Mouse (Mus musculus) MN1 (cell line): Measurements from ENCODE around the gene Mfn1.

ENCODE experiments used
- DNase-seq: peaks from one replicate; pipeline ENCODE4 v3.0.0-alpha.2; 2016; ENCODE audit warnings: low spot score

Mfn1 gene

DNA sequence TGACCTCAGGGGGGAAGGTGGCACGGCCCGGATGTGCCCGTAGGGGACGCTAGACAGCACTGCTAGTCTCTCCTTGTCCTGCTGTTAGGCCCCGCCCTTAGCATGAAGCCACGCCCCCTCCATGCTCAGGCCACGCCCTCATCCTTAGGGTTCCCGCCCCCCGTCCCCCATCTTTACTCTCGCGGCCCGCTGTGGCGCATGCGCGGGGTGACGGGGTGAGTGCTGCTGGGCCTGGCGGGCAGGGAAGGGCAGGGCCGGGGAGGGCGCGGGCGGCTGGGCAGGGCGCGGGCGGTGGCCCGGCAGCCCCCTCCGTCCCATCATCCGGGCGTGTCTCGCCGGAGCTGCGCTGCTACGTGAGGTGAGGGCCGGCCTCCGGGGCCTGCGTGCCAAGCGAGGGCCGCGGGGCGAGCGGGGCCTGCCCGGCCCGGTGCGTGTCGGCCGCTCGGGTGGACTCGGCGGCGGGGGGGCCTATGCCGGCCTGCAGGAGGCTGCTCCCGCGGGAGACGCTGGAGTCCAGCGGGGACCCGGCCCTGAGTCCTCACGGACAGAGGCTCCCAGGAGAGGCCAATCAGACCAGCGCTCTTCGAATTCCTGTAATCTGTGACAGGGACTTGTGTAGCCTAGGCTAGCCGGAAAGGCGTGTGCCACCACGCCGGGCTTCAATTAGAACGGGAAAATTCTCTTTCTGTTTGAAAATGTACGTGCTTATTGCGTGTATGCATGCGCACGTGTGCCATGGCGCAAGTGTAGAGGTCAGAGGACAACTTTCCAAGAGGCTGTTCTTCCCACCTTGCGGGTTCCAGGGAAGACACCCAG, 18.7 kb upstream of the Mfn1 start:
- peak; percentile 97 for DNase-seq

DNA sequence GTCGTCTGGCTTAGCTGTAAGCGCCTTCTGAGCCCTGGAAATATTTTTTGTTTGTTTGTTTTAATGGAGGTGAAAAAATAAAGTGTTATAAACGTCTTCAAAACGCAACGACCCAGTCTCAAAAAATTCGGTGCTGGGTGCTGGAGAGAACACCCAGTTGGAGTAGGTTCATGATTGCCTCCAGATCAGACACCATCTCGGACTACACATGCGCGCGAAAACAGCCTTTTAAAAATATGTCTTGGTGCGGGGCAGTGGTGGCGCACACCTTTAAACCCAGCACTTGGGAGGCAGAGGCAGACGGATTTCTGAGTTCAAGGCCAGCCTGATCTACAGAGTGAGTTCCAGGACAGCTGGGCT, 18.1 kb upstream of the Mfn1 start:
- DNase-seq = peak; percentile 52

DNA sequence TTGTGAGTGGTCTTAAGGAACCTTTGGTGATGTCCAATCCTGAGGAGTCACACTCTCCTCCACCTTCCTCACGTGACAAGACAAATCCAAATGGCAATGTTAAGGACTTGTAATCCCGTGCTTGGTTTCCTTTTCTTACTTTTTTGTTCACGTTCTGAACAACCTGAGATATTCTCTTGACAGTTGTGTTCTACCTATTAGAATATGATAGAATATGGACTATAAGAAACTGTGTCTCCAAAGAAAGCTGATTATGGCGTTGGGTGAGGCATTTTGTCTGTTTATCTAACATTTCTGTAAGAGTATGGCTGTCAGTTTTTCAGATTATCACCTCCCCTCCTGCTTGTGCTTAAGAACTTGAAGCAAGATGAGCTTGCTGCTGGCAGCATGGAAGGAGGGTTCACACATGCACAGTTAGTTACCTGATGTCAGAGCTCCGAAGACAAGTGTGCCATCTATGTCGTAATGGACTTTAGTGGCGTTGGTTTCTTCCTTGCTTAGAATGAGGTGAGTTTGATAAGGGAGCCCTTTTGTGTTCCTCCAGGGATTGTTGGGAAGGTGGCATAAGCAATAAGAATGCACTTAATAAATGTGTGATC, 16.5 kb upstream of the Mfn1 start:
- DNase-seq = no peak

DNA sequence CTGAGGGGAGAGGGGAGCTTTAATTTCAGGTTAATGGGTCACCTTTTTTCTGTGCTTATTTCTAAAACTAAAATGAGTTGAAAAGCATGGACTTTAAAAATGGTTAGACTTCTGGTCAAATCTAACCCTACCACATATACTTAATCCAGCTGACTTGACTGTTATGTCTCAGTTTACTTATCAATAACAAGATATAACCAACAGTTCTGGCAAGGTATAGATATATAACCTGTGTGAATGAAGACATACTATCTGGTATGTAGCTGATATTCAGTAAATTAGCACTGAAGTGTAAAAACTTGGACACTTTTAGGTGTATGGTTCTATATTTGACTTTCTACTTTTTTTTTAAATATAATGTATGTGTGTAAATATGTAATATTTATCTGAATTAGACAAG, 15.7 kb upstream of the Mfn1 start:
- DNase-seq = no peak

DNA sequence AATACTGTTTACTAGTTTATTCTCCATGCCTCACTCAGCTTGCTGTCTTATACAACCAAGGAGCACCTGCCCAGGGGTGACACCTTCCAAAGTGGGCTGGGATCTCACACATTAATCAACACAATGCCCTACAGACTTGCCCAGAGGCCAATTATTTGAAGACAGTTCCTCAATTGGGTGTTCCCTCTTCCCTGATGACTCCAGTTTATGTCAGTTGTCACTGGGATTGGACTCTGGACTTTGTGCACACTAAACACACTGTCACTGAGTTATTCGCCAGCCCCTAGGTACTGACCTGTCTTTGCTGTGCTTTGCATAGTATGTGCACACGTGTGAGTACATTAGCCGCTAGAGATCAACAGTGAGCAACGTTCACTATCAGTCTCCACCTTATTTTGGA, 2.1 kb upstream of the Mfn1 start:
- DNase-seq = no peak

DNA sequence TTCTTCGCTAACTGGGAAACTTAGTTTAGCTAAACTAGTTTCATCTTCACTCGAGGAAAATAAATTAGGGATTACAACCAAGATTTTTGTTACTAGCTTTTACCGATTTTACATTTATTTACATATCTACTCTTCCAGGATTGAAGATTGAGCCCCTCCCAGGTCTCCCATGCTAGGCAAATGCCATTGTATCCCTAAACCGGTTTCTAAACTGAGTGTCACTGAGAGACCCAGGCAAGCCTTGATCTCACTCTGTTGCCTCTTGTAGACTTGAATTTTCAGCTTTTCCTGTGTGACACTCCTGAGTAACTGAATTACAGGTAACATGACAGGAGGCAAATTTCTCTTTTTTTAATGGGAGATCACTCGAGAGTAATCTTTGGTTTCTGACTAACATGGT, 776 bp downstream of the Mfn1 start:
- no peak for DNase-seq

DNA sequence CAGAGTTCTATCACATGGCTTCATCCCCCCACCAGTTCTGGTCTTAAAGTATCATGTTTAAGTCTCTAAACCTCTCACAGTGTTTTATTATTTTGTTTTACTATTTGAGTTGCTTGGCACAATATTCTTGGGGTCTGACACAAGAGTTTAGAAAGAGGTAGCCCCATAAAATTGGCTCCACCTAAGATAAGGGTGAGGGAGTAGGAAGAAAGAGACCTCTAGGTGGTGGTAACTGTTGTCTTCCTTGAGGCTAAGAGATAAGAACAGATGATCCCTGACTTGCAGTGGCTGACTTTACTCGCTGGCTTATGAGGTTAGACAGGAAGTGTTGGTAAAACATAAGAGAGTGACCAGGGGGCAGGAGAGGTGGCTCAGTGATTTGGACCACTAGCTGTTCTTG, 6.4 kb downstream of the Mfn1 start:
- DNase-seq = no peak

DNA sequence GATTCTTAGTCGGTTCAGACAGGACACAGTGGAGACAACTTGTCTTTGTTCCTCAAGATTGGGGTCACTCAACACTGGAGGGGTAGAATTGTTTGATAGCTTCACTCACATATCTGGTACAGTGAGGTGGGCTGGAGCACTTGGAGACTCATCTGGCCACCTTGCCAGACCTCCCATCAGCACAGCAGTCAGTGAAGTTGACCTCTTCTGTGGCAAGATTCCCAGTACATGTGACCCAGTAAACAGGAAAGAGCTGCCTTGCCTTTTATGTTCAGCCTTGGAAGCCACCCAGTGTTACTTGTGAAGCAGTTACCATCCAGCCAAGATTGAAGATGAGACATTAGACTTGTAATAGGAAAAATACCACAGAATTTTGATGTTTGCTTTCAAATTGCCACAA, 8.3 kb downstream of the Mfn1 start:
- DNase-seq = no peak

DNA sequence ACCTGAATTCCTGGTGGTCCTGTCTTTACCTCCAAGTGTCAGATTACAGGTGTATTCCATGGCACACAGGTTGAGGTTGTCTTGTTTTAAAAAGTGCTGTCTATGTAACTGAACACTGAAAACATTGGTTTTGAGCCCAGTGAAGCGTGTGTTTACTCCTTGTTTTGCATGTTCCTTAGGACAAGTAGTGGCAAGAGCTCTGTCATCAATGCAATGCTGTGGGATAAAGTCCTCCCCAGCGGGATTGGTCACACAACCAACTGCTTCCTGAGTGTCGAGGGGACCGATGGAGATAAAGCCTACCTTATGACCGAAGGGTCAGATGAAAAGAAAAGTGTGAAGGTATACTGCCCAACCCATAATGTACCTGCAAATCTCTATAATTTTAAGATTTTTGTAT, 8.8 kb downstream of the Mfn1 start:
- DNase-seq = no peak

DNA sequence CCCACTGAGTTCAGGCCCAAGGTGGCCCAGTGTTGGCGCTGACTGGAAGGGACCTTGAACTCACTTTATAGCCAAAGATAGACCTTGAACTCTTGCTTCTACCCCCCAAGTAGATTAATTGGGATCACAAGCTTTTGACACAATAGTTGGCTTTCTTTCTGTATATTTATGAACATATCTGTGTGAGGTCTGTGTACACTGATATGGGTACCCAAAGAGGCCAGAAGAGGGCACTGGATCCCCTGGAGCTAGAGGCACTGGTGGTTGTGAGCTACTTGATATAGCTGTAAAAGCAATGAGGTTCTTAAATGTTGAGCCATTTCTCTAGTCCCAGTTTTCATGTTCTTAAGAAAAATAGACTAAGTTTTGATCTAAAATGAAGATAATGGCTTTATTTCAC, 23.8 kb downstream of the Mfn1 start:
- no peak for DNase-seq

DNA sequence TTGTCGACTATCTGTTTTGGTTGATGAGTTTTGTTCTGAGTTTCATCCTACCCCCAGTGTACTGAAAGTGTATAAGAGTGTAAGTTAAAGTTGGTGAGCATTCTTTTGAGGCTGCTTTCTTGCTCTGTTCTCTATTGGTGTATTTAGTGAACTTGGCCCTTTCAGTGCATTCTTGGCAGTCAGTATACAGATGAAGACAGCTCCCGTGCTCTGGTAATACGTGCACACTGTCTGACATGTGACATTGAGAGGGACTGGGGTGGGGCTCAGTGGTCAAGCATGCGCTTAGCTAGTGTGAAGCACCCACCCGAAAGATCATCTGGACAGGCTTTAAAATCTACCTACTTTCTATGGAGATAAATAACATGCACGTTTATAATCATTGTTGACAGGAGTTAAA, 34.1 kb downstream of the Mfn1 start:
- no peak for DNase-seq

DNA sequence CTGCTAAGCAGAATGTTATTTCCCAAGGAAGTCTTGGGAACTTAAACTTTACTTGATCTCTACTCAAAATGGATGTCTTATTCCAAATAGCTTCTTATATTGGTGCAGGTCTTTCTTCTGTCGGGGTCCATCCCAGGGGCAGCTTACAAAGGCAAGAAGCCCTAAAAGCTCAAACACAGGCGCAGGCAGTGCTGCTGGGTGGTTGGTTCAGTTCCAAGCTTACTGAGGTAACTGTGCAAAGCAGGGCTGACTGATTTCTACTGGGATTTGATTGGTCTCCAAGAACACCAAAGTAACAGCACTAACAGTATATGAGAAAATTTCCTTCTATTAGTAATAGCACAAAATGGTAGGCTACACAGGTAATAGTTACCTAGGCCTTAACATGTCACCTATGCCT, 43.8 kb downstream of the Mfn1 start:
- no peak for DNase-seq

DNA sequence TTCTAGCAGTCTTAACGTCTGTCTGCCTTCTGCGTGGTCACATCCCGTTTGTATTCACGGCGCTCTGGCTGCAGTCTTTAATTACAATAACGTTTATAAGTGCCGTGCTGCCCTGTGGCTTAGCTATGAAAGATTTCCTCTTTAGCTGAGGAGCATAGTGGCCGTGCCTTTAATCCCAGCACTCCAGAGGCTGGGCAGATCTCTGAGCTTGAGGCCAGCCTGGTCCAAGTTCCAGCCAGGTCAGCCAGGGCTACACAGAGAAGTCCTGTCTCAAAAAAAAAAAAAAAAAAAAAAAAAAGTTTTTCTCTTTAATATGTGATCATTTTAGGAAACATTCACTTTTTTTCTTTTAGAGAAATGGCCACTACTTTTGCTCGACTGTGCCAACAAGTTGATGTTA, 44.6 kb downstream of the Mfn1 start:
- no peak for DNase-seq

DNA sequence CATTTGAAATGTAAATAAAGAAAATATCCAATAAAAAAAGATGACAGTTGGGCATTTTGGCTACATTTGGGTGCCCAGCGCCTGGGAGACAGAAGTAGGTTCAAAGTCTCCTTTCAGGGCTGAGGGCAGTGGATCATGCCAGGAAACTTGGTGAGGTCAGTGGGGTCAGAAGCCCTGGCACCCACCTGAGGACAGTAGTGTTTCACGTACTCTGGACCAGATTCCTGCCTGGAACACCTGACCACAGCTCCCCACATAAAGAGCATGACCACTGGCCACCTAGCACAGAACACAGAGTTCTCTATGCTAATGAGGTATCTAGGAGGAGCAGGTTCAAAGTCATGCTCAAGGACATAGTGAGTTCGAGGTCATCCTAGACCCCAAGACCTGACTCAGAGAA, 45.9 kb downstream of the Mfn1 start:
- no peak for DNase-seq

DNA sequence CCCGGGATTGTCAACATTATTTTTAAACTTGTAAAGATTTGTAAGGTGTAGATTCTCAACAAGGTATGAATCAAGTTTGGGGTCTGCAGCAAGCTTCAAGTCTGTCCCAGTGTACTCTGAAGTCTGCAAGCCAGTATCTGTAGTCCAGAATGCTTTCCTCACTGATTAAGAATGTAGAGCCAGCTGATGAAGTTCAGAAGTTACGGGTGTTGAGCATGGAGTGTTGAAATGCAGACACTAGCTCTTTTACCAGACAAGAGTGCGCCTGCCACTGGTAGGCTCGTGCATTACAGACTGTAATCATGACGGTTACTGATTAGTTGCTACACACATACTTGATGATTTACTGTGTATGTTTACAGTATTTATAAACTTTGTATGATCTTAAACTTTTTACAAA, 49.5 kb downstream of the Mfn1 start:
- no peak for DNase-seq

DNA sequence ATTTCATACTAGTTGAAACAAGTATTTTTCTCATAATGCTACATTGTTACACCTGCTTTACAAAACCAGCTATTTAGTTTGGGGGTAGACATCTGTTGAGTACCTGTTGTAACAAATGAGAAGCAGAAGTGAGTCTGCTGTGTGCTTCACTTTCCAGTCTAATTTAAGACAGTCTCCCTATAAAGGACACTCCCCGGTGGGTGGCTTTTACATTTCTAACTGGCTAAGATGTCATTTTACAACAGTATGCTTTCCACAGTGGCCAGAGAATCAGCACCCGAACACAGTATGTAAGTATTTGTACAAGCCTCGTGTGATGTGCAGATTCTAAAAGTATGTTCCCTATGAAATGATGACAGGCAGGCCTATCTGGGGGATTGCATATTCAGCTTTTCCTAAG, 51.5 kb downstream of the Mfn1 start:
- DNase-seq = no peak

DNA sequence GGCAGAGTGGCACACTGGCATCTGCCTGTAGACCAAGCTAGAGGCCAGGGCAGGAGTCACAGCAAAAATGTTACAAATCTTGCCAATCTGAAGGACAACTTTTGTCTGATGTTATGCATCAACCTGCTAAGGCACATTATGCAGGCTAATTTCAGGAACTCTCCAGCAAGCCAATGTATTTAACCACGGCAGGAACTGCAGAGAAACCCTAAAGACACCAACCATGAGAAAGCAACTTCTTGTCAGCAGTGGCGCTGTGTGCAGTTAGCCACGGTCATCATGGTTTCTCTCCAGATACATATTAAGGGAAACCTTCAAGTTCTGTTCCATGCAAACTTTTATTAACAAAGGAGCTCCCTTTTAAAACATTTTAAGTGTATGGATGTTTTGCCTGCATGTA, 52.6 kb downstream of the Mfn1 start:
- DNase-seq = no peak

DNA sequence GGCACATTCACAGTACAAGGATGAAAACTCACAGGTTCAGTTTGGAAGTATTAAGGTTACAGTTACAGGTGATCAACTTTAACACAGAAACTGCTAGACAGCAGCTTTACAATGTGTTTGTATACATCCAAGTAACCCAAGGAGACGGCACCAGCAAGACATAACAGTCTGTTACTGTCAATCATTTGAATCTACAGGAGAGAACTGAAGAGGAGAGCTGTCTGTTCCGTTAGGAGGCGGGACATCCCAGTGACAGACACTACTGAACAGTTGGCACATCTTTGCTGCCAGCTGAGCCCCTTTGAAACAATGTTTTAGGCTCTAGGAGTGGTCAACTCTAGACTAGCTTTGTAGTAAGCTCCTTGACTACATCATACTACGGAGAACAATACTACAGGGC, 54.2 kb downstream of the Mfn1 start:
- no peak for DNase-seq

DNA sequence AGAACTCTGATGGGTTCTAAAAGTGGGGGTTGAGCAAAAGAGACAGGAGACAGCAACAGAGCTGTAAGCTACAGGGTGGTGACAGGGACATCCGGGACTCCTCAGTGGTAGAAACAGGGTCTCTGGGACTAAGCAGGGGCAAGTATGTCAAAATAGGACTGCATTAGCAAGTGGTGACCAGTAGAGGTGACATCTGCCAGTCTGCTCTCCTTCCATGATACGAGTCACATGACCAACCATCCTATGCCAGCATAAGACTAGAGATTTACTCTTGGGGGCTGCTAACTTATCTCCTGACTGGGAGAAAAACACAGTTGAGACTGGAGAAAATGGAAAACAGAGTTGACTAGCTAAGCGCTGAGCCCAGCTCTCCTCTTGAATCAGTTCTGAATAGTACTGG, 57.0 kb downstream of the Mfn1 start:
- no peak for DNase-seq

DNA sequence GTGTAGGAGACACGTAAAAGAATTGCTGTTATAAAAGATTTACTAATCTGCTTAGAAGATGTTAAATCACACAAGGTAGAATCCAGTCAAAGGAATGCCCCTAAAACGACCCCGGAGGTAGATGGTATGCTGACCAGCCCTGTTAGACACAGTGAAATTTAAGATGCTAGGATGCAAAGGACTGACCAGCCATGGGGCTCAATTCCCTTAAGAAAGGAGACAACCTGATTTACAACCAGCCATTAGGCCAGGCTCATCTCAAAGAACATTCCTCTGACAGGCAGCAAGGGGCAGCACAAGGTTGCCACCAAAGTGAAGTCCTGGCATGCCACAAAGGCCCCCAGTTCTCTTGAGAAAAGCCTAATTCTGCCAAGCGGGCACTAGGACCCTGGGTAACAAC, 65.8 kb downstream of the Mfn1 start:
- no peak for DNase-seq

DNA sequence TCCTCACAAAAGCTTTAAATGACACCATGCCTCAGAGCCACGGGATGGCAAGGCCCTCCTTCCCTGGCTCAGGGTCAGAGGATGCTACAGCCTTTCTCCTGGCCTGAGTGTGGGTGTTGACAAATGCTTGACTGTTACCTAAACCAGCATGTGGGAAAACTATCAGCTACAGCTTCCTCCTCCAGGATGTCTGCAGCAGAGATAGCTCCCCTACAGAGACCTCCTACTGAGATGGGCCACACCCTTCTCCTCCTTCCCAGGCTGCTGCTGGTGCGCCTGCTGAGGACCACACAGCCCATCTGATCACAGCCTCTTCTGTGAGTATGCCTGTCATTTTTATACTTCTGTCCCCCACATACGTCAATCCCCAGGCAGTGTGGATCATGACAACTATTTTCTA, 70.1 kb downstream of the Mfn1 start:
- no peak for DNase-seq

DNA sequence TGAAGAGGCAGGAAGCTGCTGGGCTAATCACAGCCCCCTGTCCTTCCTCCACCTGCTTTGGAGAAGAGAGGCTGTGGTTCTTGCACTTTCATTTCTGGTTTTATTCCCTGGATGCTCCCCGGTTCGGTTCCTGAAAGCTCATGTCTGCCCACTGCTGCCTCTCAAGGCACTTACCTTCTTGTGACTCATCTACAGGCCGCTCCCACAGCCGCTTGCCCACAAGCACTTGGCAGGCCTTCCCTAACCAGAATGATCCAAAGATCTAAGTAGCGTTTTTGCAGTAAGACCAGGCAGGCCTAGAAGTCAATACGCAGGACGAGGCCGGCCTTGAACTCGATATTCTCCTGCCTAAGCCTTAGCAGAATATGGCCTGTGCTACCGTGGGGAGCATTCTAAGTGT, 71.8 kb downstream of the Mfn1 start:
- DNase-seq = no peak

DNA sequence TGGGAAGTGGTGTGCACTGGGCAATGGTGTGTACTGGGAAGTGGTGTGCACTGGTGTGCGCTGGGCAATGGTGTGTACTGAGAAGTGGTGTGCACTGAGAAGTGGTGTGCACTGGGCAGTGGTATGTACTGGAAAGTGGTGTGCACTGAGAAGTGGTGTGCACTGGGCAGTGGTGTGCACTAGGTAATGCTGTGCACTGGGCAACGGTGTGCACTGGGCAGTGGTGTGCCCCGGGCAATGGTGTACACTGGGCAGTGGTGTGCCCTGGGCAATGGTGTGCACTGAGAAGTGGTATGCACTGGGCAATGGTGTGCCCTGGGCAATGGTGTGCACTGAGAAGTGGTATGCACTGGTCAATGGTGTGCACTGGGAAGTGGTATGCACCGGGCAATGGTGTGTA, 80.0 kb downstream of the Mfn1 start:
- DNase-seq = no peak

DNA sequence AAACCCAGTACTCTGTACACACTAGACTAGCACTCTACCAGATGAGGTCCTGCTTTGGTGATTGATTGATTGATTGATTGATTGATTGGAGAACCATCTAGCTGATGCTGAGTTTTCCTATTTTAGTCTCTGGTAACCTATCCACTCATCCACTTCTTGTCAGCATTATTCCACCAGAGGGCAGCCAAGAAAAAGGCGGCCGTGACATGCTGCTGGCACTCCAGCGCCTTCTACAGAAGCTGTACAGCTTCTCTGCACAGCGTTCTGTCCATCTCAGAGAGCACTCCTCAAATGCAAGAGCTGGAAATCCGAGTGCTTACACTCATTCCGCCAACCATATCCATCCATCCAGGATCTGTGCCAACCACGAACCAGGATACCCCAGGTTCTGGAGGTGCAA, 81.3 kb downstream of the Mfn1 start:
- peak; percentile 15 for DNase-seq
